Mouse (Mus musculus) G1E (cell line): ENCODE results near the gene Itga1. TPM values are rescaled to one million over a fixed set of nuclear protein-coding genes. Genes with fewer than 3 reads are reported as not detected.

Source experiments
- ATAC-seq: 2 replicates; pipeline ENCODE4 v1.8.0; 2016; ENCODE audit warnings: mild to moderate bottlenecking; ENCODE audit not compliant: insufficient number of reproducible peaks, poor library complexity, low FRiP score, severe bottlenecking; ENCODE audit errors: extremely low read depth
- DNase-seq: peaks from one replicate; pipeline ENCODE4 v3.0.0; 2012; ENCODE audit warnings: low spot score
- H3K27me3 ChIP-seq: 2 replicates; pipeline ENCODE4 v1.6.1; 2012; ENCODE audit warnings: mild to moderate bottlenecking, low read length, inconsistent platforms; ENCODE audit not compliant: insufficient read depth
- H3K36me3 ChIP-seq: replicated peaks from 2 replicates; pipeline ENCODE3; 2012; ENCODE audit warnings: mild to moderate bottlenecking, inconsistent platforms
- H3K4me1 ChIP-seq: 2 replicates; pipeline ENCODE4 v1.6.1; 2012; ENCODE audit warnings: low read depth, low read length, inconsistent platforms, mixed read lengths; ENCODE audit not compliant: insufficient read depth
- H3K4me3 ChIP-seq: 2 replicates; pipeline ENCODE4 v1.5.1; 2012; ENCODE audit warnings: low read depth, mild to moderate bottlenecking, inconsistent platforms, low read length, moderate library complexity, mixed read lengths
- H3K9me3 ChIP-seq: replicated peaks from 2 replicates; pipeline ENCODE4 v1.6.1; 2012; ENCODE audit warnings: inconsistent platforms
- CTCF ChIP-seq: IDR thresholded peaks from 2 replicates; pipeline ENCODE4 v1.5.1; 2012; ENCODE audit warnings: low read depth, low read length, inconsistent platforms, mixed read lengths
- GATA1 ChIP-seq: IDR thresholded peaks from 2 replicates; pipeline ENCODE4 v1.6.1; 2012; ENCODE audit warnings: borderline replicate concordance, low read length, inconsistent platforms, mixed read lengths
- GATA2 ChIP-seq: IDR thresholded peaks from 2 replicates; pipeline ENCODE4 v1.6.1; 2012; ENCODE audit warnings: low read depth, low read length, inconsistent platforms, borderline replicate concordance
- POLR2AphosphoS5 ChIP-seq: IDR thresholded peaks from 2 replicates; pipeline ENCODE4 v1.6.1; 2012; ENCODE audit warnings: low read depth, low read length, inconsistent platforms; ENCODE audit not compliant: insufficient replicate concordance
- TAL1 ChIP-seq: conservative IDR thresholded peaks from 2 replicates; pipeline ENCODE4 v1.6.1; 2012; ENCODE audit warnings: low read depth, low read length, inconsistent platforms, mixed read lengths
- polyA plus RNA-seq: library from polyadenylated mRNA; stranded (reverse); fragments of >175 nt; gene quantifications from 2 replicates; pipeline ENCODE4 v1.2.3, GENCODE M21; 2012
- total RNA-seq, 2 experiments: library from RNA; stranded (forward) in 1 of 2; stranded (reverse) in 1 of 2; fragments of 200-1000 nt in 1 of 2; fragments of >200 nt in 1 of 2; fragmentation: Nextera tagmentation in 1 of 2; gene quantifications; 2 replicates each; pipeline ENCODE4 v1.2.3; 2014 to 2017

Itga1 gene
- total and polyA plus RNA-seq, 3 experiments, result 0.44 TPM; not detected in 2

DNA sequence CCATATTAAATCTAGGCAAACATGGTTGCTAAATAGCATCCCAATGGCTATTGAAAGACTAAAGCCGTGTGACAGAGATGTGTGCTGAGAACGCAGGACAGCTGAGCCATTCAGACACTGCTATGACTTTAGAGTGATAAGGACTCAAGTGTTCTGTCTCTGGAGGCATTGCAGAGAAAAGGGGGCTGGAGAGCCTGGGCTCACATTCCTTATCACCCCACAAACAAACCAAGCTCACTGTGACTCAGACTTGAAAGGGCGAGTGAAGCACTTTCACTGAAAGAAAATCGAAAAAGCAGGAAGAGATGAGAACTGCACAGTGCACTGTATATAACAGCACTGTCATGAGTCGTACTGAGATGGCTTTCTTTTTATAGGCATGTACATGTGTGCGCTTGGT, 96.4 kb downstream of the Itga1 start:
- Histone ChIP-seq H3K4me3 (no peak overlapping the region), H3K36me3 (no peaks in the 10 kb centered on the region), H3K9me3 (no peaks in the 10 kb centered on the region), H3K4me1 (no peaks in the 10 kb centered on the region), H3K27me3 (no peaks in the 10 kb centered on the region)
- TF ChIP-seq GATA1 (no peak), CTCF (no peak), TAL1 (no peak), POLR2AphosphoS5 (no peak), GATA2 (no peak)
- DNase-seq, result no peak
- no peak for ATAC-seq

DNA sequence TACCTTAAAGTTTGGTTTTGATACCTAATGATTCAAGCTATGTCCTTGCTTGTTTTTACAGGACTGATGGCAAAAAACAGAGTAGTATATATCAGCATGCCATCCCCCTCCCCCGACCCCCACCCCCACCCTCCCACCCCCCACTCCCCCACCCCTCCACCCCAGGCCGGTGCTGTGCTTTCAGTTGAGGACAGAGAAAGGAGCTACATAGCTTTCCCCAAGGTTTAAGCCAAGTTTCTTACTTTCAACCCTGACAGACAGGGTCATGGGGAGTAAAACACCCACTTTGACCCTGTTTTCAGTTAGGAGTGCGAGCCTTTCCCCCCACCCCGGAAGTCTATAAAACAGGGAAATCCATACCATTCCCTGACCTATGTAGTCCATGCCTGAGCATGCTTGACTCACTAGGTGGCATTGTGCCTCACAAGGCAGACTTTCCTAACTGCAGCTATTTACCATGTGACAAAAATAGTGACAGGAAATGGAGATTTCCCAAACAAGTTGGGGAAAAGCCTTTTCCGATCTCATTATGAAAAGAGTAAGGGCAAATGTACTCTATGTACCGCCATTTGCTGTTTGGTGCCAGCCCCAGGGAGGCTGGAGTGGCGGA, 98.2 kb downstream of the Itga1 start:
- no peaks in the 10 kb centered on the region for H3K36me3 ChIP-seq
- ATAC-seq (no peak), DNase-seq (no peak)

DNA sequence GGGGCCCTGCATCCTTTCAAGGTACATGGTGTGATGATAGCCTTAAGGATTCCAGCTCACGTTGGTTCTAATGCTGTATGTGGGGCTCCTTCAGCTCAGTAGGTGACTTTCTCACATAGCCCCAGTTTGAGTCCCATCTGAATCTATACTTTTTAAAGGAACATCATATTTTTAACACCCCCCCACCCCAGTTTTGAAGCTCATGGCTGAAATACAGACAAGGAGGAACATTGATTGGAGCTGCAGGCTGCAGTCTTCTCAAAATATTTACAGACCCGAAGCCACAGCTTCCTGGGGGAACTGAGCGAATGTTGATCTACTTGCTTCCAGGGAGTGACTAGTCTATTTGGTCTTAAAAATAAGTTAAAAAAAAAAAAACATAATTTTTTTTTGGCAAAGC, 98.9 kb downstream of the Itga1 start:
- no peaks in the 10 kb centered on the region for H3K4me1 ChIP-seq
- no peaks in the 10 kb centered on the region for H3K9me3 ChIP-seq
- ATAC-seq (no peak), DNase-seq (no peak)
- TF ChIP-seq POLR2AphosphoS5, result no peak
- no peak for TF ChIP-seq CTCF
- TF ChIP-seq GATA2, result no peak
- TF ChIP-seq GATA1, result no peak
- TF ChIP-seq TAL1, result no peak
- H3K4me3 ChIP-seq, result no peak overlapping the region
- H3K27me3 ChIP-seq, result no peaks in the 10 kb centered on the region
- no peaks in the 10 kb centered on the region for H3K36me3 ChIP-seq

More for the DNA sequence above, 98.2 kb downstream of the Itga1 start:
- no peaks in the 10 kb centered on the region for H3K27me3 ChIP-seq
- no peak for TF ChIP-seq POLR2AphosphoS5
- TF ChIP-seq GATA1, result no peak
- no peak for TF ChIP-seq CTCF
- no peak for TF ChIP-seq GATA2
- no peak for TF ChIP-seq TAL1
- H3K4me3 ChIP-seq, result no peak overlapping the region
- no peaks in the 10 kb centered on the region for H3K4me1 ChIP-seq
- no peaks in the 10 kb centered on the region for H3K9me3 ChIP-seq

DNA sequence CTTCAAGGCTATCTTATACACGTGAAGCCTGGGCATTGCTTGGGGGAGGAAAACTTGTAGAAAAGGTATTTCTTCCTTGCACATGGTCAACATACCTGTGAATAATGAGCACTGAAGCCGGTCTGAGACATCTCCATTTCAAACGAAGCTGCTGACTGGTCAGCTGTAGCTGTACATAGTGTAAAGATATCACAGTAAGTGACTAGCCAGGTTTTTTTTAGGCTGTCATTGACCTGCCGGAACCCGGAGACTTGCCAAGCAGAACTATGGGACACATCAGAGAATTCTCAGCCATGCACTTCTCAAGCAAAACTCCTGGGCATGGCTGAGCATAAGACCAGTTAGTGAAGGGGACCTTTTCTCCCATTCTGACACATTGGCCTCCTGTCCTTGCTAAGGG, 99.6 kb downstream of the Itga1 start:
- DNase-seq (no peak), ATAC-seq (no peak)
- Histone ChIP-seq H3K4me1 (no peaks in the 10 kb centered on the region), H3K9me3 (no peaks in the 10 kb centered on the region), H3K36me3 (no peaks in the 10 kb centered on the region), H3K4me3 (no peak overlapping the region), H3K27me3 (no peaks in the 10 kb centered on the region)
- TF ChIP-seq POLR2AphosphoS5 (no peak), TAL1 (no peak), GATA2 (no peak), GATA1 (no peak), CTCF (no peak)

DNA sequence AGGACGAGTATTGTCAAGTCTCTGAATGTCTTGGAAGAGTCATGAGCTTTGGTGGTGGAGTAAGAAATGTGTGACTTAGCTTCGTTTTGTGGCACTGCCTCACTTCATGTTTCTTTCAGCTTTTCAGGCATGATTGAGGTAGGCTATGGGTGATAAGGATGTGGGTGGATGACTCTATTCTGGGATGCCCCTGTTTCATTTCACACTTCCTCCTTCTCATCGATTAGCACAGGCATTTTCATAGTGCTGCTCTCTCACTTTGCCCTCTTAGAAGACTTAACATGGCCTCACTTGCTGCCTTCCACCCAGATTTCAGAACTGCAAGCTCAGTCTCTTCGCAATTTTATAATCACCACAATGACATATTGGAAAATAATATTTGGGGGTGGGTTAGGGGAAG, 102.2 kb downstream of the Itga1 start:
- Histone ChIP-seq H3K9me3 (no peaks in the 10 kb centered on the region), H3K36me3 (no peaks in the 10 kb centered on the region), H3K4me1 (no peaks in the 10 kb centered on the region), H3K27me3 (peaks cover 3% of the 10 kb centered on the region; the same call in 1 of the 2 replicates), H3K4me3 (no peak overlapping the region)
- no peak for ATAC-seq
- DNase-seq, result no peak
- TF ChIP-seq POLR2AphosphoS5 (no peak), GATA1 (no peak), CTCF (no peak), TAL1 (no peak), GATA2 (no peak)

DNA sequence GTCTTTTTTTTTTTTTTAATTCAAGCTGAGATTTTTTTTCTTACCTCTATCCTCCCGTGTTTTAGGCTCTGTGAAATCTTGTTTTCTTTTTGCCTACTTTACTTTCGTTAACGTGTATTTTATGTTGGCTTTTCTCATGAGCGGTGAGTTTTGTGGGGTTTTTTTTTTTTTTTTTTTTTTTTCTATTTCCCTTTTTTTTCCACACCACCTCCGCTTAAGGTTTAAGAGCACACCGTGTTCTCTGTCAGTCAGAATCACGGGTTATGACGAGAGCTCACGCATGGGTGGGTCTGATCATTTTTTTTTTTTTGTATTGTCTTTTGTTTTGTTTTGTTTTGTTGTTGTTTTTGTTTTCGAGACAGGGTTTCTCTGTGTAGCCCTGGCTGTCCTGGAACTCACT, 103.7 kb downstream of the Itga1 start:
- DNase-seq (no peak), ATAC-seq (no peak)
- no peaks in the 10 kb centered on the region for H3K9me3 ChIP-seq
- H3K27me3 ChIP-seq, result peaks cover 3% of the 10 kb centered on the region; the same call in 1 of the 2 replicates
- no peaks in the 10 kb centered on the region for H3K4me1 ChIP-seq
- TF ChIP-seq GATA2, result no peak
- no peak for TF ChIP-seq POLR2AphosphoS5
- no peak for TF ChIP-seq CTCF
- TF ChIP-seq TAL1, result no peak
- no peak for TF ChIP-seq GATA1
- H3K36me3 ChIP-seq, result no peaks in the 10 kb centered on the region
- no peak overlapping the region for H3K4me3 ChIP-seq
